Mouse (Mus musculus) limb, embryonic 11.5 days (tissue): ENCODE measurements at regions not wholly inside any gene's neighbourhood (a gene's known extent, or its start where the extent isn't known, plus 50 kb on each side); places are given as distances from the start of the nearest gene placed in this dataset.
A peak's percentile ranks its signal among the peaks of the same experiment; 100 is the strongest.
"Not testable (repeated sequence)": the region's sequence is repeated elsewhere in the genome, so short reads cannot be mapped to it uniquely, and the experiment has no call there.

ENCODE experiments used
- ATAC-seq: fragments of 200-750 bp; cut with Nextera tagmentation; 2 replicates; pipeline ENCODE4 v1.8.0; 2017; ENCODE audit warnings: low read depth; ENCODE audit not compliant: insufficient number of reproducible peaks, low FRiP score, low TSS enrichment
- DNase-seq: peaks from one replicate; pipeline ENCODE4 v3.0.0-alpha.2; 2015; ENCODE audit warnings: low spot score
- H3K27ac ChIP-seq: fragments of 300-500 bp; sonication (generic); replicated peaks from 2 replicates; pipeline ENCODE4 v1.5.1; 2014; ENCODE audit warnings: low read depth, mild to moderate bottlenecking, low read length
- H3K27me3 ChIP-seq: fragments of 300-500 bp; sonication (generic); 2 replicates; pipeline ENCODE4 v1.6.1; 2014; ENCODE audit warnings: mild to moderate bottlenecking, low read length, mixed read lengths; ENCODE audit not compliant: control insufficient read depth, insufficient read depth
- H3K36me3 ChIP-seq: fragments of 300-500 bp; sonication (generic); 2 replicates; pipeline ENCODE4 v1.6.1; 2014; ENCODE audit warnings: mild to moderate bottlenecking, low read length, moderate library complexity, mixed read lengths; ENCODE audit not compliant: control insufficient read depth, insufficient read depth
- H3K4me1 ChIP-seq: fragments of 300-500 bp; sonication (generic); 2 replicates; pipeline ENCODE4 v1.6.1; 2014; ENCODE audit warnings: low read length, mixed read lengths; ENCODE audit not compliant: control insufficient read depth, insufficient read depth
- H3K4me2 ChIP-seq: fragments of 300-500 bp; sonication (generic); 2 replicates; pipeline ENCODE4 v1.6.1; 2014; ENCODE audit warnings: low read depth, mild to moderate bottlenecking, moderate library complexity; ENCODE audit not compliant: severe bottlenecking
- H3K4me3 ChIP-seq: fragments of 300-500 bp; sonication (generic); 2 replicates; pipeline ENCODE4 v1.5.1; 2014; ENCODE audit warnings: low read depth, low read length
- H3K9ac ChIP-seq: fragments of 300-500 bp; sonication (generic); 2 replicates; pipeline ENCODE4 v1.6.1; 2014; ENCODE audit warnings: mild to moderate bottlenecking, low read length
- H3K9me3 ChIP-seq: fragments of 300-500 bp; sonication (generic); 2 replicates; pipeline ENCODE4 v1.6.1; 2016; ENCODE audit warnings: low read length; ENCODE audit not compliant: control insufficient read depth
- WGBS: fragments of 180-500 bp; shearing (Covaris S2); extraction: QIAGEN DNeasy Blood & Tissue Kit; methylation state at CpG from one replicate; pipeline ENCODE4 v1.1.7; 2014; 5-methylcytosine and 5-hydroxymethylcytosine counted together

- H3K9me3 ChIP-seq, ATAC-seq, H3K4me2 ChIP-seq, H3K4me3 ChIP-seq, H3K4me1 ChIP-seq, DNase-seq, H3K27me3 ChIP-seq, H3K36me3 ChIP-seq, H3K9ac ChIP-seq, H3K27ac ChIP-seq: not testable (repeated sequence)
- 84% methylated on average over 3 of the region's 3 CpGs for WGBS
These were observed 83.4 kb upstream of the Gm49339 start for GRCm38 (mm10) chr10:51397016-51397415.

- no peak for ATAC-seq
- no peaks in the 10 kb centered on the region for H3K36me3 ChIP-seq
- no peak overlapping the region for H3K9ac ChIP-seq
- WGBS: 9% methylated on average over 9 of the region's 9 CpGs
- H3K4me2 ChIP-seq: no peak overlapping the region
- no peaks in the 10 kb centered on the region for H3K9me3 ChIP-seq
- no peaks in the 10 kb centered on the region for H3K27me3 ChIP-seq
- H3K27ac ChIP-seq: no peak overlapping the region
- no peaks in the 10 kb centered on the region for H3K4me1 ChIP-seq
- peak; percentile 76 for DNase-seq
- H3K4me3 ChIP-seq: no peak overlapping the region
These were observed 75.3 kb upstream of the Gm49339 start for GRCm38 (mm10) chr10:51405141-51405540.

GRCm38 (mm10) chr10:51412795-51413194 lies 67.6 kb upstream of the Gm49339 start:
- H3K4me1 ChIP-seq: no peaks in the 10 kb centered on the region
- H3K4me2 ChIP-seq: no peak overlapping the region
- no peak for DNase-seq
- no peaks in the 10 kb centered on the region for H3K9me3 ChIP-seq
- H3K9ac ChIP-seq: no peak overlapping the region
- no peak overlapping the region for H3K4me3 ChIP-seq
- ATAC-seq: no peak
- no peaks in the 10 kb centered on the region for H3K36me3 ChIP-seq
- no peak overlapping the region for H3K27ac ChIP-seq
- no peaks in the 10 kb centered on the region for H3K27me3 ChIP-seq

- 96% methylated on average over 1 of the region's 1 CpGs for WGBS
- H3K36me3 ChIP-seq: no peaks in the 10 kb centered on the region
- no peak overlapping the region for H3K4me3 ChIP-seq
- H3K27ac ChIP-seq: no peak overlapping the region
- no peaks in the 10 kb centered on the region for H3K27me3 ChIP-seq
- no peak overlapping the region for H3K4me2 ChIP-seq
- no peaks in the 10 kb centered on the region for H3K4me1 ChIP-seq
- ATAC-seq: no peak
- DNase-seq: no peak
- H3K9me3 ChIP-seq: no peaks in the 10 kb centered on the region
- no peak overlapping the region for H3K9ac ChIP-seq
These were observed 65.9 kb upstream of the Gm49339 start for GRCm38 (mm10) chr10:51414512-51414911.

- H3K9ac ChIP-seq: no peak overlapping the region
- no peaks in the 10 kb centered on the region for H3K27me3 ChIP-seq
- DNase-seq (no peak), ATAC-seq (no peak)
- H3K36me3 ChIP-seq: no peaks in the 10 kb centered on the region
- H3K4me1 ChIP-seq: no peaks in the 10 kb centered on the region
- no peak overlapping the region for H3K4me2 ChIP-seq
- H3K27ac ChIP-seq: no peak overlapping the region
- H3K9me3 ChIP-seq: no peaks in the 10 kb centered on the region
- H3K4me3 ChIP-seq: no peak overlapping the region
These were observed 63.7 kb upstream of the Gm49339 start for GRCm38 (mm10) chr10:51416723-51417122.

GRCm38 (mm10) chr10:51417221-51417911 lies 63.0 kb upstream of the Gm49339 start:
- H3K4me2 ChIP-seq: no peak overlapping the region
- WGBS: 87% methylated on average over 3 of the region's 3 CpGs
- no peak for ATAC-seq
- no peaks in the 10 kb centered on the region for H3K27me3 ChIP-seq
- no peaks in the 10 kb centered on the region for H3K4me1 ChIP-seq
- no peak for DNase-seq
- no peaks in the 10 kb centered on the region for H3K9me3 ChIP-seq
- H3K9ac ChIP-seq: no peak overlapping the region
- no peaks in the 10 kb centered on the region for H3K36me3 ChIP-seq
- H3K27ac ChIP-seq: no peak overlapping the region
- no peak overlapping the region for H3K4me3 ChIP-seq

GRCm38 (mm10) chr10:51418550-51418949 lies 61.9 kb upstream of the Gm49339 start:
- Histone ChIP-seq H3K9me3 (no peaks in the 10 kb centered on the region), H3K4me1 (no peaks in the 10 kb centered on the region), H3K27ac (no peak overlapping the region), H3K9ac (no peak overlapping the region), H3K36me3 (no peaks in the 10 kb centered on the region), H3K27me3 (no peaks in the 10 kb centered on the region), H3K4me3 (no peak overlapping the region), H3K4me2 (no peak overlapping the region)
- no peak for DNase-seq
- WGBS: 77% methylated on average over 1 of the region's 1 CpGs
- no peak for ATAC-seq

- WGBS: 91% methylated on average over 1 of the region's 1 CpGs
- Histone ChIP-seq H3K27me3 (no peaks in the 10 kb centered on the region), H3K36me3 (no peaks in the 10 kb centered on the region), H3K4me1 (no peaks in the 10 kb centered on the region), H3K4me3 (no peak overlapping the region), H3K27ac (no peak overlapping the region), H3K4me2 (no peak overlapping the region), H3K9me3 (no peaks in the 10 kb centered on the region), H3K9ac (no peak overlapping the region)
- no peak for DNase-seq
- no peak for ATAC-seq
These were observed 57.9 kb upstream of the Gm49339 start for GRCm38 (mm10) chr10:51422501-51422900.
